Mouse (Mus musculus) limb, embryonic 11.5 days (tissue): ENCODE measurements at regions not wholly inside any gene's neighbourhood (a gene's known extent, or its start where the extent isn't known, plus 50 kb on each side); places are given as distances from the start of the nearest gene placed in this dataset.

Source experiments
- ATAC-seq: fragments of 200-750 bp; cut with Nextera tagmentation; 2 replicates; pipeline ENCODE4 v1.8.0; 2017; ENCODE audit warnings: low read depth; ENCODE audit not compliant: insufficient number of reproducible peaks, low FRiP score, low TSS enrichment
- DNase-seq: peaks from one replicate; pipeline ENCODE4 v3.0.0-alpha.2; 2015; ENCODE audit warnings: low spot score
- H3K27ac ChIP-seq: fragments of 300-500 bp; sonication (generic); replicated peaks from 2 replicates; pipeline ENCODE4 v1.5.1; 2014; ENCODE audit warnings: low read depth, mild to moderate bottlenecking, low read length
- H3K27me3 ChIP-seq: fragments of 300-500 bp; sonication (generic); 2 replicates; pipeline ENCODE4 v1.6.1; 2014; ENCODE audit warnings: mild to moderate bottlenecking, low read length, mixed read lengths; ENCODE audit not compliant: control insufficient read depth, insufficient read depth
- H3K36me3 ChIP-seq: fragments of 300-500 bp; sonication (generic); 2 replicates; pipeline ENCODE4 v1.6.1; 2014; ENCODE audit warnings: mild to moderate bottlenecking, low read length, moderate library complexity, mixed read lengths; ENCODE audit not compliant: control insufficient read depth, insufficient read depth
- H3K4me1 ChIP-seq: fragments of 300-500 bp; sonication (generic); 2 replicates; pipeline ENCODE4 v1.6.1; 2014; ENCODE audit warnings: low read length, mixed read lengths; ENCODE audit not compliant: control insufficient read depth, insufficient read depth
- H3K4me2 ChIP-seq: fragments of 300-500 bp; sonication (generic); 2 replicates; pipeline ENCODE4 v1.6.1; 2014; ENCODE audit warnings: low read depth, mild to moderate bottlenecking, moderate library complexity; ENCODE audit not compliant: severe bottlenecking
- H3K4me3 ChIP-seq: fragments of 300-500 bp; sonication (generic); 2 replicates; pipeline ENCODE4 v1.5.1; 2014; ENCODE audit warnings: low read depth, low read length
- H3K9ac ChIP-seq: fragments of 300-500 bp; sonication (generic); 2 replicates; pipeline ENCODE4 v1.6.1; 2014; ENCODE audit warnings: mild to moderate bottlenecking, low read length
- H3K9me3 ChIP-seq: fragments of 300-500 bp; sonication (generic); 2 replicates; pipeline ENCODE4 v1.6.1; 2016; ENCODE audit warnings: low read length; ENCODE audit not compliant: control insufficient read depth
- WGBS: fragments of 180-500 bp; shearing (Covaris S2); extraction: QIAGEN DNeasy Blood & Tissue Kit; methylation state at CpG from one replicate; pipeline ENCODE4 v1.1.7; 2014; 5-methylcytosine and 5-hydroxymethylcytosine counted together

DNA sequence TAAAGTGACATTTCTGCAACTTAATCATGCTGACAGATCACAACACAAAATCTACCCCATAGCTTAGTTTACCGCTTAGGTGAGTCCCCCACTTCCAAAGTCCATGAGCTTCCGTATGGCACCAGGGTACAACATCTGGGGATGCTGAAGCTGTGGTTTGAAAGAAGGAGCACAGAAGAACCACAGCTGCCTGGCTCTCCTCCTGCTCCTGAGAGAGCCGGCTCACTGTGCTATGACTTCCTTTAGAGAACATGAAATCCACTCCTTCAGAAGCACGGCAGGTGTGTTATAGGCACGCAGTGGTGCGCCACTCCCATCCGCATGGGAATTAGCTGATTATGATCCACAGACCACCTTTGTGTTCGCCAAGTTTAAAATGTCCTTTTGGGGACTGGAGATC, 69.7 kb upstream of the Atl2 start:
- 89% methylated on average over 8 of the region's 8 CpGs for WGBS

DNA sequence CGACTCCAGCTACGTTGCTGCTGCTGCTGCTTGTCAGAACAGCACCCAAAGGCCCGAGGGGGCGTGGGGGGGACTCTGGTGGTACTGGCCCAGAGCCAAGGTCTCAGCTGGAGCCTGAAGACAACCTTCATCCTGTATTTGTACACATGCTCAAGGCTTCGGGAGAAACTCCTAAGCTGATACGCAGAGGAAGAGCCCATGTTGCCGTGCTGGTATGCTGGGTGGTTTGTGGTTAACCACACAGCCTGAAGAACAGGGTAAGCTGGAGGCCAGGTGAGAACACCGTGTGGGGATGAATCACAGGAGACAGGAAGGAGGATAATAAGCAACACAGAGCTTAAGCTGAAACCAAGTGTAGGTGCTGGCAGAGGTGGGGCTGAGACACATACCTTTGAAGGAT, 68.9 kb upstream of the Atl2 start:
- ATAC-seq, result no peak
- Histone ChIP-seq H3K9me3 (no peaks in the 10 kb centered on the region), H3K4me3 (no peak overlapping the region), H3K9ac (no peak overlapping the region), H3K4me2 (no peak overlapping the region), H3K27me3 (no peaks in the 10 kb centered on the region), H3K36me3 (no peaks in the 10 kb centered on the region), H3K27ac (no peak overlapping the region), H3K4me1 (peaks cover 12% of the 10 kb centered on the region)
- no peak for DNase-seq
- WGBS, result 85% methylated on average over 8 of the region's 8 CpGs

More for the DNA sequence above, 69.7 kb upstream of the Atl2 start:
- Histone ChIP-seq H3K27me3 (no peaks in the 10 kb centered on the region), H3K4me2 (no peak overlapping the region), H3K36me3 (no peaks in the 10 kb centered on the region), H3K4me3 (no peak overlapping the region), H3K9me3 (no peaks in the 10 kb centered on the region), H3K4me1 (peaks cover 12% of the 10 kb centered on the region), H3K9ac (no peak overlapping the region), H3K27ac (no peak overlapping the region)
- DNase-seq (no peak), ATAC-seq (no peak)

GRCm38 (mm10) chr17:79963330-79963729, 67.4 kb upstream of the Atl2 start:
- 57% methylated on average over 2 of the region's 2 CpGs for WGBS
- Histone ChIP-seq H3K4me2 (no peak overlapping the region), H3K36me3 (no peaks in the 10 kb centered on the region), H3K27ac (no peak overlapping the region), H3K9ac (no peak overlapping the region), H3K27me3 (no peaks in the 10 kb centered on the region), H3K4me1 (peaks cover 7% of the 10 kb centered on the region; the same call in 1 of the 2 replicates), H3K4me3 (no peak overlapping the region), H3K9me3 (no peaks in the 10 kb centered on the region)
- ATAC-seq (no peak), DNase-seq (no peak)

- Histone ChIP-seq H3K27me3 (no peaks in the 10 kb centered on the region), H3K36me3 (no peaks in the 10 kb centered on the region), H3K4me2 (no peak overlapping the region), H3K9ac (no peak overlapping the region), H3K9me3 (no peaks in the 10 kb centered on the region), H3K4me1 (peaks cover 7% of the 10 kb centered on the region; the same call in 1 of the 2 replicates), H3K4me3 (no peak overlapping the region), H3K27ac (no peak overlapping the region)
- no peak for ATAC-seq
- DNase-seq, result no peak
- 69% methylated on average over 9 of the region's 9 CpGs for WGBS
Measured at GRCm38 (mm10) chr17:79961391-79961790, 65.5 kb upstream of the Atl2 start.

GRCm38 (mm10) chr17:79960688-79961087, 64.8 kb upstream of the Atl2 start:
- no peak overlapping the region for H3K9ac ChIP-seq
- peak; percentile 60; the same call in 1 of the 2 replicates for ATAC-seq
- no peak overlapping the region for H3K4me2 ChIP-seq
- H3K27me3 ChIP-seq, result no peaks in the 10 kb centered on the region
- WGBS, result 42% methylated on average over 3 of the region's 3 CpGs
- H3K9me3 ChIP-seq, result no peaks in the 10 kb centered on the region
- peaks cover 7% of the 10 kb centered on the region; the same call in 1 of the 2 replicates for H3K4me1 ChIP-seq
- no peak overlapping the region for H3K27ac ChIP-seq
- H3K4me3 ChIP-seq, result no peak overlapping the region
- H3K36me3 ChIP-seq, result no peaks in the 10 kb centered on the region
- no peak for DNase-seq

- WGBS, result 55% methylated on average over 1 of the region's 1 CpGs
- DNase-seq (no peak), ATAC-seq (no peak)
Measured at GRCm38 (mm10) chr17:79955267-79955666, 59.3 kb upstream of the Atl2 start.

GRCm38 (mm10) chr17:79954624-79955244, 58.8 kb upstream of the Atl2 start:
- no peak for ATAC-seq
- Histone ChIP-seq H3K4me2 (no peak overlapping the region), H3K4me3 (no peak overlapping the region), H3K4me1 (peaks cover 2% of the 10 kb centered on the region; the same call in 1 of the 2 replicates), H3K27me3 (no peaks in the 10 kb centered on the region), H3K9me3 (no peaks in the 10 kb centered on the region), H3K36me3 (no peaks in the 10 kb centered on the region), H3K9ac (no peak overlapping the region), H3K27ac (no peak overlapping the region)
- WGBS, result 62% methylated on average over 6 of the region's 6 CpGs
- DNase-seq, result no peak

More at GRCm38 (mm10) chr17:79955267-79955666, 59.3 kb upstream of the Atl2 start:
- Histone ChIP-seq H3K4me1 (peaks cover 2% of the 10 kb centered on the region; the same call in 1 of the 2 replicates), H3K27ac (no peak overlapping the region), H3K9ac (no peak overlapping the region), H3K27me3 (no peaks in the 10 kb centered on the region), H3K4me3 (no peak overlapping the region), H3K9me3 (no peaks in the 10 kb centered on the region), H3K4me2 (no peak overlapping the region), H3K36me3 (no peaks in the 10 kb centered on the region)

DNA sequence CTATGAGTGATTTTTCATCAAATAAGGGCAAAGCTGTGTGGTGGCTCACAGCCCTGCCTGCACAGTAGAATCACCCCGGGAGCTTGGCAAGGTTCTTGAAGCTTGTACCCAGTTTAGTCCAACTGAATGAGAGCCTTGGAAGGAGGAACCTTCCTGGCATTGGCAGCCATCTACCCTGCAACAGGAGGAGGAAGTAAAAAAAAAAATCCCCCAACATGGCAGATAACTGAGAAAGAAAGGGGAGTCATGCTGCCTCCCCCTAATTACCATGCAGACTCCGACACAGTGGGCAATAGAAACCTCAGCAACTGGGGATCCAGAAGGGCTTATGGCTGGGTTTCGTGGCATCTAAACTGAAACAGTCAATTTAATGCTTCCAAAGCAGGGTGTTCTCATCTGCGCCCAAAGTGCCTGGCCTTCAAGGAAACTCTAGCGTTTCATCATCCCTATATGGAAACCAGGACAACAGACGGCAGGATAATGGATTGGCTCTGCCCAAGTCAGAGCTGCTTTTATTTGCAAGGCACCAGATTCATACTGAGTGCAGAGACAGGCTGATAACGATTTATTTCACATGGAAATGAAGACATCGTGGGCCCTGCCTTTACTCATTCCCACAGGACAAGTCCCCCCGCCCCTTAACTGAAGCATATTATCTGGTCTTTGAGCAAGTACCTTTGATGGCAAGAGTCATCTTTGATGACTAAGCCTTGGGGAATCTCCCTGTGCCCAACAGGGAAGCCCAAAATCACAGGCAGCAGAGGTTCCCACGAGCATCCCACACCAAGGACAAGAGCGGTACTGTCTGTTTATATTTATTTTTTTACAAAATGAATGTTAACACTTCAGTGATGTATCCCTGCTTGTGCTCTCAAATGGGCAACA, 52.9 kb upstream of the Atl2 start:
- H3K9me3 ChIP-seq, result no peaks in the 10 kb centered on the region
- H3K27me3 ChIP-seq, result no peaks in the 10 kb centered on the region
- H3K4me3 ChIP-seq, result no peak overlapping the region
- H3K4me2 ChIP-seq, result no peak overlapping the region
- 60% methylated on average over 11 of the region's 11 CpGs for WGBS
- no peak overlapping the region for H3K27ac ChIP-seq
- no peak overlapping the region for H3K9ac ChIP-seq
- DNase-seq, result no peak
- no peak for ATAC-seq
- H3K36me3 ChIP-seq, result no peaks in the 10 kb centered on the region
- H3K4me1 ChIP-seq, result no peaks in the 10 kb centered on the region
